Mouse (Mus musculus) naive thymus-derived CD4-positive, alpha-beta T cell, adult 2 months (primary cell): Measurements from ENCODE around the gene Cfap161.

ENCODE experiments used
- DNase-seq: peaks from one replicate; pipeline ENCODE4 v3.0.0-alpha.2; 2011; ENCODE audit warnings: low read depth

The Cfap161 gene

GRCm38 (mm10) chr7:83802007-83802406 lies 7.3 kb upstream of the Cfap161 start:
- DNase-seq = no peak

GRCm38 (mm10) chr7:83801483-83801875 lies 6.8 kb upstream of the Cfap161 start:
- no peak for DNase-seq

GRCm38 (mm10) chr7:83800561-83801482 lies 6.1 kb upstream of the Cfap161 start:
- DNase-seq = no peak

GRCm38 (mm10) chr7:83800071-83800470 lies 5.4 kb upstream of the Cfap161 start:
- DNase-seq = no peak

GRCm38 (mm10) chr7:83798004-83798403 lies 3.3 kb upstream of the Cfap161 start:
- no peak for DNase-seq

GRCm38 (mm10) chr7:83796177-83796576 lies 1.5 kb upstream of the Cfap161 start:
- no peak for DNase-seq

GRCm38 (mm10) chr7:83794006-83794683 lies 535 bp downstream of the Cfap161 start:
- DNase-seq = no peak

- no peak for DNase-seq
Observed at GRCm38 (mm10) chr7:83780881-83781280, 13.8 kb downstream of the Cfap161 start.

GRCm38 (mm10) chr7:83780026-83780425 lies 14.7 kb downstream of the Cfap161 start:
- no peak for DNase-seq

- no peak for DNase-seq
Observed at GRCm38 (mm10) chr7:83779028-83779427, 15.7 kb downstream of the Cfap161 start.

- no peak for DNase-seq
Observed at GRCm38 (mm10) chr7:83778516-83778915, 16.2 kb downstream of the Cfap161 start.

- peak; percentile 28 for DNase-seq
Observed at GRCm38 (mm10) chr7:83774721-83775120, 20.0 kb downstream of the Cfap161 start.

GRCm38 (mm10) chr7:83763674-83764073 lies 31.0 kb downstream of the Cfap161 start:
- no peak for DNase-seq

- DNase-seq = no peak
Observed at GRCm38 (mm10) chr7:83762336-83762735, 32.3 kb downstream of the Cfap161 start.

- no peak for DNase-seq
Observed at GRCm38 (mm10) chr7:83751055-83751454, 43.6 kb downstream of the Cfap161 start.

GRCm38 (mm10) chr7:83748405-83748804 lies 46.3 kb downstream of the Cfap161 start:
- no peak for DNase-seq

GRCm38 (mm10) chr7:83746107-83746687 lies 48.5 kb downstream of the Cfap161 start:
- no peak for DNase-seq

GRCm38 (mm10) chr7:83745413-83746106 lies 49.1 kb downstream of the Cfap161 start, which contains the start of gene Il16:
Il16 (minus strand) TSS chr7:83745726.
- no peak for DNase-seq

GRCm38 (mm10) chr7:83745065-83745412 lies 49.6 kb downstream of the Cfap161 start:
- no peak for DNase-seq

- DNase-seq = no peak
Observed at GRCm38 (mm10) chr7:83744250-83744649, 50.4 kb downstream of the Cfap161 start.

- DNase-seq = peak; percentile 5
Observed at GRCm38 (mm10) chr7:83742690-83743089, 52.0 kb downstream of the Cfap161 start.

GRCm38 (mm10) chr7:83742026-83742425 lies 52.7 kb downstream of the Cfap161 start:
- no peak for DNase-seq
